Mouse (Mus musculus): ENCODE results near the gene Olfr49. TPM values are rescaled to one million over a fixed set of nuclear protein-coding genes. Genes with fewer than 3 reads are reported as not detected.

Gene Olfr49
- polyA plus RNA-seq, 1 experiment from 2014 or later = not detected

GRCm38 (mm10) chr14:54269566-54269965 is 15.2 kb downstream of the Olfr49 start:
- ATAC-seq (replicated peaks; ENCODE audit: insufficient number of reproducible peaks, low FRiP score, low TSS enrichment, low read depth) (no peak), DNase-seq (ENCODE audit: low spot score) (no peak)
- Histone ChIP-seq H3K27me3 (ENCODE audit: control insufficient read depth, insufficient read depth, low read length) (no peaks in the 10 kb centered on the region), H3K27ac (replicated peaks; ENCODE audit: low read depth, low read length) (no peak overlapping the region), H3K9ac (replicated peaks; ENCODE audit: low read length) (no peak overlapping the region), H3K4me2 (ENCODE audit: low read depth, low read length) (no peak overlapping the region), H3K4me1 (ENCODE audit: control insufficient read depth, insufficient read depth, low read length) (no peaks in the 10 kb centered on the region), H3K9me3 (replicated peaks; ENCODE audit: control insufficient read depth, low read length) (no peaks in the 10 kb centered on the region), H3K4me3 (ENCODE audit: low read depth, low read length) (no peak overlapping the region), H3K36me3 (replicated peaks; ENCODE audit: control insufficient read depth, insufficient read depth, low read depth, low read length) (no peaks in the 10 kb centered on the region)
- 88% methylated on average over 3 of the region's 3 CpGs for WGBS

- no peaks in the 10 kb centered on the region for H3K9me3 ChIP-seq (replicated peaks; ENCODE audit: control insufficient read depth, low read length)
- no peaks in the 10 kb centered on the region for H3K4me1 ChIP-seq (ENCODE audit: control insufficient read depth, insufficient read depth, low read length)
- no peak overlapping the region for H3K9ac ChIP-seq (replicated peaks; ENCODE audit: low read length)
- ATAC-seq (replicated peaks; ENCODE audit: insufficient number of reproducible peaks, low FRiP score, low TSS enrichment, low read depth) = no peak
- H3K27ac ChIP-seq (replicated peaks; ENCODE audit: low read depth, low read length) = no peak overlapping the region
- no peaks in the 10 kb centered on the region for H3K27me3 ChIP-seq (ENCODE audit: control insufficient read depth, insufficient read depth, low read length)
- H3K36me3 ChIP-seq (replicated peaks; ENCODE audit: control insufficient read depth, insufficient read depth, low read depth, low read length) = no peaks in the 10 kb centered on the region
- DNase-seq (ENCODE audit: low spot score) = no peak
- 91% methylated on average over 10 of the region's 10 CpGs for WGBS
- H3K4me3 ChIP-seq (ENCODE audit: low read depth, low read length) = no peak overlapping the region
- no peak overlapping the region for H3K4me2 ChIP-seq (ENCODE audit: low read depth, low read length)
Observed at GRCm38 (mm10) chr14:54267966-54268365, 16.8 kb downstream of the Olfr49 start.

- Histone ChIP-seq H3K27ac (replicated peaks; ENCODE audit: low read depth, low read length) (no peak overlapping the region), H3K4me2 (ENCODE audit: low read depth, low read length) (no peak overlapping the region), H3K36me3 (replicated peaks; ENCODE audit: control insufficient read depth, insufficient read depth, low read depth, low read length) (no peaks in the 10 kb centered on the region), H3K4me3 (ENCODE audit: low read depth, low read length) (no peak overlapping the region), H3K4me1 (ENCODE audit: control insufficient read depth, insufficient read depth, low read length) (no peaks in the 10 kb centered on the region), H3K9me3 (replicated peaks; ENCODE audit: control insufficient read depth, low read length) (no peaks in the 10 kb centered on the region), H3K9ac (replicated peaks; ENCODE audit: low read length) (no peak overlapping the region), H3K27me3 (ENCODE audit: control insufficient read depth, insufficient read depth, low read length) (no peaks in the 10 kb centered on the region)
- no peak for ATAC-seq (replicated peaks; ENCODE audit: insufficient number of reproducible peaks, low FRiP score, low TSS enrichment, low read depth)
- WGBS = 74% methylated on average over 6 of the region's 6 CpGs
- no peak for DNase-seq (ENCODE audit: low spot score)
Observed at GRCm38 (mm10) chr14:54265951-54266350, 18.8 kb downstream of the Olfr49 start.

- H3K4me1 ChIP-seq (ENCODE audit: control insufficient read depth, insufficient read depth, low read length) = no peaks in the 10 kb centered on the region
- H3K4me3 ChIP-seq (ENCODE audit: low read depth, low read length) = no peak overlapping the region
- 45% methylated on average over 10 of the region's 10 CpGs for WGBS
- ATAC-seq (replicated peaks; ENCODE audit: insufficient number of reproducible peaks, low FRiP score, low TSS enrichment, low read depth) = no peak
- H3K9me3 ChIP-seq (replicated peaks; ENCODE audit: control insufficient read depth, low read length) = no peaks in the 10 kb centered on the region
- H3K27ac ChIP-seq (replicated peaks; ENCODE audit: low read depth, low read length) = no peak overlapping the region
- H3K36me3 ChIP-seq (replicated peaks; ENCODE audit: control insufficient read depth, insufficient read depth, low read depth, low read length) = no peaks in the 10 kb centered on the region
- H3K27me3 ChIP-seq (ENCODE audit: control insufficient read depth, insufficient read depth, low read length) = no peaks in the 10 kb centered on the region
- H3K9ac ChIP-seq (replicated peaks; ENCODE audit: low read length) = no peak overlapping the region
- no peak overlapping the region for H3K4me2 ChIP-seq (ENCODE audit: low read depth, low read length)
- DNase-seq (ENCODE audit: low spot score) = no peak
Observed at GRCm38 (mm10) chr14:54265093-54265492, 19.6 kb downstream of the Olfr49 start.

GRCm38 (mm10) chr14:54264231-54264630 is 20.5 kb downstream of the Olfr49 start:
- H3K4me2 ChIP-seq (ENCODE audit: low read depth, low read length) = no peak overlapping the region
- H3K4me1 ChIP-seq (ENCODE audit: control insufficient read depth, insufficient read depth, low read length) = no peaks in the 10 kb centered on the region
- no peaks in the 10 kb centered on the region for H3K27me3 ChIP-seq (ENCODE audit: control insufficient read depth, insufficient read depth, low read length)
- H3K36me3 ChIP-seq (replicated peaks; ENCODE audit: control insufficient read depth, insufficient read depth, low read depth, low read length) = no peaks in the 10 kb centered on the region
- H3K9ac ChIP-seq (replicated peaks; ENCODE audit: low read length) = no peak overlapping the region
- no peak overlapping the region for H3K27ac ChIP-seq (replicated peaks; ENCODE audit: low read depth, low read length)
- no peak for DNase-seq (ENCODE audit: low spot score)
- H3K9me3 ChIP-seq (replicated peaks; ENCODE audit: control insufficient read depth, low read length) = no peaks in the 10 kb centered on the region
- ATAC-seq (replicated peaks; ENCODE audit: insufficient number of reproducible peaks, low FRiP score, low TSS enrichment, low read depth) = no peak
- H3K4me3 ChIP-seq (ENCODE audit: low read depth, low read length) = no peak overlapping the region
- WGBS = 85% methylated on average over 7 of the region's 7 CpGs

- Histone ChIP-seq H3K9me3 (replicated peaks; ENCODE audit: control insufficient read depth, low read length) (no peaks in the 10 kb centered on the region), H3K4me1 (ENCODE audit: control insufficient read depth, insufficient read depth, low read length) (no peaks in the 10 kb centered on the region), H3K9ac (replicated peaks; ENCODE audit: low read length) (no peak overlapping the region), H3K27ac (replicated peaks; ENCODE audit: low read depth, low read length) (no peak overlapping the region), H3K27me3 (ENCODE audit: control insufficient read depth, insufficient read depth, low read length) (no peaks in the 10 kb centered on the region), H3K4me2 (ENCODE audit: low read depth, low read length) (no peak overlapping the region), H3K4me3 (ENCODE audit: low read depth, low read length) (no peak overlapping the region), H3K36me3 (replicated peaks; ENCODE audit: control insufficient read depth, insufficient read depth, low read depth, low read length) (no peaks in the 10 kb centered on the region)
- ATAC-seq (replicated peaks; ENCODE audit: insufficient number of reproducible peaks, low FRiP score, low TSS enrichment, low read depth) (no peak), DNase-seq (ENCODE audit: low spot score) (no peak)
- WGBS = 91% methylated on average over 6 of the region's 6 CpGs
Observed at GRCm38 (mm10) chr14:54263099-54263498, 21.6 kb downstream of the Olfr49 start.

- WGBS = 88% methylated on average over 8 of the region's 8 CpGs
- no peak overlapping the region for H3K4me3 ChIP-seq (ENCODE audit: low read depth, low read length)
- no peaks in the 10 kb centered on the region for H3K36me3 ChIP-seq (replicated peaks; ENCODE audit: control insufficient read depth, insufficient read depth, low read depth, low read length)
- no peak overlapping the region for H3K4me2 ChIP-seq (ENCODE audit: low read depth, low read length)
- no peak for DNase-seq (ENCODE audit: low spot score)
- H3K9ac ChIP-seq (replicated peaks; ENCODE audit: low read length) = no peak overlapping the region
- ATAC-seq (replicated peaks; ENCODE audit: insufficient number of reproducible peaks, low FRiP score, low TSS enrichment, low read depth) = no peak
- no peaks in the 10 kb centered on the region for H3K9me3 ChIP-seq (replicated peaks; ENCODE audit: control insufficient read depth, low read length)
- H3K4me1 ChIP-seq (ENCODE audit: control insufficient read depth, insufficient read depth, low read length) = no peaks in the 10 kb centered on the region
- no peaks in the 10 kb centered on the region for H3K27me3 ChIP-seq (ENCODE audit: control insufficient read depth, insufficient read depth, low read length)
- no peak overlapping the region for H3K27ac ChIP-seq (replicated peaks; ENCODE audit: low read depth, low read length)
Observed at GRCm38 (mm10) chr14:54262622-54263021, 22.1 kb downstream of the Olfr49 start.

- ATAC-seq (replicated peaks; ENCODE audit: insufficient number of reproducible peaks, low FRiP score, low TSS enrichment, low read depth) (no peak), DNase-seq (ENCODE audit: low spot score) (no peak)
- H3K36me3 ChIP-seq (replicated peaks; ENCODE audit: control insufficient read depth, insufficient read depth, low read depth, low read length) = no peaks in the 10 kb centered on the region
- H3K4me2 ChIP-seq (ENCODE audit: low read depth, low read length) = no peak overlapping the region
- no peaks in the 10 kb centered on the region for H3K4me1 ChIP-seq (ENCODE audit: control insufficient read depth, insufficient read depth, low read length)
- no peak overlapping the region for H3K9ac ChIP-seq (replicated peaks; ENCODE audit: low read length)
- H3K27ac ChIP-seq (replicated peaks; ENCODE audit: low read depth, low read length) = no peak overlapping the region
- H3K27me3 ChIP-seq (ENCODE audit: control insufficient read depth, insufficient read depth, low read length) = no peaks in the 10 kb centered on the region
- 88% methylated on average over 2 of the region's 2 CpGs for WGBS
- H3K4me3 ChIP-seq (ENCODE audit: low read depth, low read length) = no peak overlapping the region
- no peaks in the 10 kb centered on the region for H3K9me3 ChIP-seq (replicated peaks; ENCODE audit: control insufficient read depth, low read length)
Observed at GRCm38 (mm10) chr14:54261386-54261785, 23.4 kb downstream of the Olfr49 start.

Measured in embryonic facial prominence, embryonic 11.5 days (tissue).